Mouse (Mus musculus) naive thymus-derived CD4-positive, alpha-beta T cell, adult 5 months (primary cell): Measurements from ENCODE around the gene Stt3b. TPM values are rescaled to one million over a fixed set of nuclear protein-coding genes. Genes with fewer than 3 reads are reported as not detected.

ENCODE experiments used
- polyA plus RNA-seq: library from polyadenylated mRNA; unstranded; fragments of 100-300 nt; shearing (Covaris generic); gene quantifications from one replicate; pipeline ENCODE4 v1.2.1, GENCODE M21; 2017

Stt3b gene
- polyA plus RNA-seq: 158 TPM

DNA sequence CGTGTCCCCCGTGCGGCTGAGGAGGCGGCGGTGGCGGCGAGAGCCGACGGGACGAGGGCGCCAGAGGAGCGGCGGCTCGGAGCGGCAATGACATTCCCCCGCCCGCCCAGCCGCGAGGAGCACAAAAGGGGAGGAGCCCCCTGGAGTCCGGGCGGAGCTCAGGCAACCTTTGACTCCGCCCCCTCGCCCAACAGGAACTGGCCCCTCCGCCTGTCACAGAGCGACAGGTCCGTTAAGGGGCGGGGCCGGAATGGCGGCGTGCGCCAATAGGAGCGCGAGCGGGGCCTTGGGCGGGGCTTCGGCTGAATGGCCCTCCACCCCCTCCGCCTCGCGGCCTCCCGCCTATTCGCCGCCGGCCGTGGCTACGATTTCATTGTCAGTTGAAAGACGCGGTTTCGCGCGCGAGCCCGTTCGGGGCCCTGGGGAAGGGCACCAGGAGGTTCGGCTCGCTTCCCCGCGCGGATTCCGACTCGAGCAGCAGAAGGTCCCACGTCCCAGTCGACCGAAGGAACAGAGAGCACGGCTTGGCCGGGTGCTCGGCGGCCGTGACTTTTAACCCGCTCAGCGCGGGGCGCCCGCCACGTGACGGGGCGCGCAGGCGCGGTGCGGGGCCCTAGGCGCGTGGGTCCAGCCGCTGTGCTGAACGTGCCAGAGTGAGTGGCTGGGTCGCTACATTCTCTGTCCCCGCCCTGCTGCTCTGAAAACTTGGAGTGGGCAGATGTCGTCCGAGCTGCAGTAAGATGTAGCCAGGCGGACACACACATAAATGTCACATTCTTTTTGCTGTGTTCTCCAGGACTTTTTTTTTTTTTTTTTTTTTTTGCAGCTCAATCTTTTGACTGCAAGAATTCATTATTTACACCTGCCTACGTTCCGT is at the start of gene Stt3b:
TSS of gene Stt3b (minus strand) at position 76 of the 877 bp plus-strand sequence.

